Mouse (Mus musculus) hindbrain, embryonic 11.5 days (tissue): ENCODE measurements at regions not wholly inside any gene's neighbourhood (a gene's known extent, or its start where the extent isn't known, plus 50 kb on each side); places are given as distances from the start of the nearest gene placed in this dataset.

Experiments
- ATAC-seq: fragments of 200-750 bp; cut with Nextera tagmentation; 2 replicates; pipeline ENCODE4 v1.8.0; 2017; ENCODE audit warnings: mild to moderate bottlenecking, moderate TSS enrichment, moderate library complexity; ENCODE audit not compliant: low FRiP score
- DNase-seq: peaks from one replicate; pipeline ENCODE4 v3.0.0-alpha.2; 2015; ENCODE audit warnings: low spot score
- H3K27ac ChIP-seq: fragments of 300-500 bp; sonication (generic); 2 replicates; pipeline ENCODE4 v1.5.1; 2014; ENCODE audit warnings: mild to moderate bottlenecking, low read depth, low read length
- H3K27me3 ChIP-seq: fragments of 300-500 bp; sonication (generic); 2 replicates; pipeline ENCODE4 v1.6.1; 2014; ENCODE audit warnings: mild to moderate bottlenecking, low read length, moderate library complexity, mixed read lengths; ENCODE audit not compliant: control insufficient read depth, insufficient read depth
- H3K36me3 ChIP-seq: fragments of 300-500 bp; sonication (generic); 2 replicates; pipeline ENCODE4 v1.6.1; 2014; ENCODE audit warnings: mild to moderate bottlenecking, low read length, moderate library complexity, mixed read lengths; ENCODE audit not compliant: control insufficient read depth, insufficient read depth
- H3K4me1 ChIP-seq: fragments of 300-500 bp; sonication (generic); replicated peaks from 2 replicates; pipeline ENCODE4 v1.6.1; 2014; ENCODE audit warnings: low read length, mixed read lengths; ENCODE audit not compliant: control insufficient read depth, insufficient read depth
- H3K4me2 ChIP-seq: fragments of 300-500 bp; sonication (generic); replicated peaks from 2 replicates; pipeline ENCODE4 v1.6.1; 2014; ENCODE audit warnings: mild to moderate bottlenecking, low read depth, low read length
- H3K4me3 ChIP-seq: fragments of 300-500 bp; sonication (generic); 2 replicates; pipeline ENCODE4 v1.5.1; 2014; ENCODE audit warnings: low read depth, low read length
- H3K9ac ChIP-seq: fragments of 300-500 bp; sonication (generic); 2 replicates; pipeline ENCODE4 v1.6.1; 2014; ENCODE audit warnings: low read depth, low read length
- H3K9me3 ChIP-seq: fragments of 300-500 bp; sonication (generic); 2 replicates; pipeline ENCODE4 v1.6.1; 2016; ENCODE audit warnings: low read length; ENCODE audit not compliant: control insufficient read depth
- WGBS: fragments of 180-500 bp; shearing (Covaris S2); extraction: QIAGEN DNeasy Blood & Tissue Kit; methylation state at CpG from one replicate; pipeline ENCODE4 v1.1.7; 2014; 5-methylcytosine and 5-hydroxymethylcytosine counted together

GRCm38 (mm10) chr6:140894467-140894866 is 165.4 kb downstream of the Gm11077 start:
- H3K9ac ChIP-seq = no peak overlapping the region
- DNase-seq (no peak), ATAC-seq (no peak)
- no peak overlapping the region for H3K4me2 ChIP-seq
- no peaks in the 10 kb centered on the region for H3K36me3 ChIP-seq
- no peaks in the 10 kb centered on the region for H3K9me3 ChIP-seq
- no peaks in the 10 kb centered on the region for H3K4me1 ChIP-seq
- no peaks in the 10 kb centered on the region for H3K27me3 ChIP-seq
- no peak overlapping the region for H3K27ac ChIP-seq
- no peak overlapping the region for H3K4me3 ChIP-seq
- 59% methylated on average over 11 of the region's 11 CpGs for WGBS

- 56% methylated on average over 2 of the region's 2 CpGs for WGBS
- Histone ChIP-seq H3K27ac (no peak overlapping the region), H3K4me2 (no peak overlapping the region), H3K9me3 (no peaks in the 10 kb centered on the region), H3K27me3 (no peaks in the 10 kb centered on the region), H3K4me1 (no peaks in the 10 kb centered on the region), H3K4me3 (no peak overlapping the region), H3K9ac (no peak overlapping the region), H3K36me3 (no peaks in the 10 kb centered on the region)
- ATAC-seq (no peak), DNase-seq (no peak)
Measured at GRCm38 (mm10) chr6:140895441-140895840, 166.4 kb downstream of the Gm11077 start.

- no peaks in the 10 kb centered on the region for H3K36me3 ChIP-seq
- no peak for DNase-seq
- H3K27me3 ChIP-seq = no peaks in the 10 kb centered on the region
- H3K4me3 ChIP-seq = no peak overlapping the region
- no peak overlapping the region for H3K4me2 ChIP-seq
- H3K27ac ChIP-seq = no peak overlapping the region
- no peak overlapping the region for H3K9ac ChIP-seq
- 40% methylated on average over 8 of the region's 8 CpGs for WGBS
- no peaks in the 10 kb centered on the region for H3K9me3 ChIP-seq
- no peaks in the 10 kb centered on the region for H3K4me1 ChIP-seq
- ATAC-seq = no peak
Measured at GRCm38 (mm10) chr6:140897111-140897510, 168.0 kb downstream of the Gm11077 start.

GRCm38 (mm10) chr6:140924319-140924981 is 195.4 kb downstream of the Gm11077 start:
- no peak overlapping the region for H3K9ac ChIP-seq
- peak; percentile 67 for DNase-seq
- ATAC-seq = peak; percentile 79

GRCm38 (mm10) chr6:140927616-140928015 is 198.5 kb downstream of the Gm11077 start:
- H3K4me1 ChIP-seq = no peaks in the 10 kb centered on the region
- 90% methylated on average over 3 of the region's 3 CpGs for WGBS
- ATAC-seq (no peak), DNase-seq (no peak)
- H3K4me2 ChIP-seq = no peak overlapping the region
- no peaks in the 10 kb centered on the region for H3K9me3 ChIP-seq
- no peaks in the 10 kb centered on the region for H3K36me3 ChIP-seq
- H3K4me3 ChIP-seq = no peak overlapping the region
- H3K27me3 ChIP-seq = no peaks in the 10 kb centered on the region
- H3K9ac ChIP-seq = no peak overlapping the region
- no peak overlapping the region for H3K27ac ChIP-seq

More at GRCm38 (mm10) chr6:140924319-140924981, 195.4 kb downstream of the Gm11077 start:
- Histone ChIP-seq H3K4me3 (no peak overlapping the region), H3K9me3 (no peaks in the 10 kb centered on the region), H3K27ac (no peak overlapping the region), H3K36me3 (no peaks in the 10 kb centered on the region), H3K27me3 (no peaks in the 10 kb centered on the region), H3K4me2 (no peak overlapping the region), H3K4me1 (no peaks in the 10 kb centered on the region)
- WGBS = 55% methylated on average over 12 of the region's 12 CpGs

GRCm38 (mm10) chr6:140934286-140934685 is 205.2 kb downstream of the Gm11077 start:
- H3K4me1 ChIP-seq = no peaks in the 10 kb centered on the region
- H3K27me3 ChIP-seq = no peaks in the 10 kb centered on the region
- H3K36me3 ChIP-seq = no peaks in the 10 kb centered on the region
- ATAC-seq (no peak), DNase-seq (no peak)
- no peak overlapping the region for H3K4me3 ChIP-seq
- H3K4me2 ChIP-seq = no peak overlapping the region
- no peak overlapping the region for H3K27ac ChIP-seq
- WGBS = 86% methylated on average over 6 of the region's 6 CpGs
- H3K9me3 ChIP-seq = no peaks in the 10 kb centered on the region
- no peak overlapping the region for H3K9ac ChIP-seq

GRCm38 (mm10) chr6:140938025-140938424 is 208.9 kb downstream of the Gm11077 start:
- Histone ChIP-seq H3K27ac (no peak overlapping the region), H3K9me3 (no peaks in the 10 kb centered on the region), H3K4me3 (no peak overlapping the region), H3K36me3 (no peaks in the 10 kb centered on the region), H3K27me3 (no peaks in the 10 kb centered on the region), H3K4me1 (no peaks in the 10 kb centered on the region), H3K4me2 (no peak overlapping the region), H3K9ac (no peak overlapping the region)
- no peak for DNase-seq
- 91% methylated on average over 1 of the region's 1 CpGs for WGBS
- ATAC-seq = no peak

- 46% methylated on average over 2 of the region's 2 CpGs for WGBS
- no peak overlapping the region for H3K4me2 ChIP-seq
- DNase-seq (no peak), ATAC-seq (peak; percentile 78)
- H3K9ac ChIP-seq = no peak overlapping the region
- no peaks in the 10 kb centered on the region for H3K4me1 ChIP-seq
- H3K27me3 ChIP-seq = no peaks in the 10 kb centered on the region
- no peak overlapping the region for H3K4me3 ChIP-seq
- no peak overlapping the region for H3K27ac ChIP-seq
- H3K9me3 ChIP-seq = no peaks in the 10 kb centered on the region
- no peaks in the 10 kb centered on the region for H3K36me3 ChIP-seq
Measured at GRCm38 (mm10) chr6:140946720-140947119, 217.6 kb downstream of the Gm11077 start.

- DNase-seq (no peak), ATAC-seq (no peak)
- no peaks in the 10 kb centered on the region for H3K9me3 ChIP-seq
- no peak overlapping the region for H3K27ac ChIP-seq
- H3K4me3 ChIP-seq = no peak overlapping the region
- H3K9ac ChIP-seq = no peak overlapping the region
- no peak overlapping the region for H3K4me2 ChIP-seq
- H3K4me1 ChIP-seq = no peaks in the 10 kb centered on the region
- H3K36me3 ChIP-seq = no peaks in the 10 kb centered on the region
- 84% methylated on average over 6 of the region's 6 CpGs for WGBS
- H3K27me3 ChIP-seq = no peaks in the 10 kb centered on the region
Measured at GRCm38 (mm10) chr6:140950483-140950882, 221.4 kb downstream of the Gm11077 start.
